Mouse (Mus musculus) hindbrain, embryonic 12.5 days (tissue): ENCODE results near the gene Snx20. TPM values are rescaled to one million over a fixed set of nuclear protein-coding genes. Genes with fewer than 3 reads are reported as not detected.

Source experiments
- ATAC-seq: fragments of 200-750 bp; cut with Nextera tagmentation; 2 replicates; pipeline ENCODE4 v1.8.0; 2017; ENCODE audit warnings: moderate TSS enrichment; ENCODE audit not compliant: low FRiP score
- H3K27ac ChIP-seq: fragments of 300-500 bp; sonication (generic); 2 replicates; pipeline ENCODE4 v1.5.1; 2016; ENCODE audit warnings: mild to moderate bottlenecking
- H3K27me3 ChIP-seq: fragments of 300-500 bp; sonication (generic); 2 replicates; pipeline ENCODE4 v1.6.1; 2016; ENCODE audit warnings: mild to moderate bottlenecking
- H3K36me3 ChIP-seq: fragments of 300-500 bp; sonication (generic); 2 replicates; pipeline ENCODE4 v1.6.1; 2016; ENCODE audit warnings: mild to moderate bottlenecking
- H3K4me1 ChIP-seq: fragments of 300-500 bp; sonication (generic); 2 replicates; pipeline ENCODE4 v1.6.1; 2016
- H3K4me2 ChIP-seq: fragments of 300-500 bp; sonication (generic); replicated peaks from 2 replicates; pipeline ENCODE4 v1.6.1; 2016; ENCODE audit warnings: mild to moderate bottlenecking
- H3K4me3 ChIP-seq: fragments of 300-500 bp; sonication (generic); 2 replicates; pipeline ENCODE4 v1.5.1; 2016; ENCODE audit warnings: mild to moderate bottlenecking
- H3K9ac ChIP-seq: fragments of 300-500 bp; sonication (generic); 2 replicates; pipeline ENCODE4 v1.6.1; 2016; ENCODE audit warnings: mild to moderate bottlenecking, moderate library complexity
- H3K9me3 ChIP-seq: fragments of 300-500 bp; sonication (generic); replicated peaks from 2 replicates; pipeline ENCODE4 v1.6.1; 2016; ENCODE audit warnings: mild to moderate bottlenecking
- WGBS: fragments of 180-500 bp; shearing (Covaris S2); methylation state at CpG from one replicate; pipeline ENCODE4 v1.1.7; 2016; 5-methylcytosine and 5-hydroxymethylcytosine counted together
- polyA plus RNA-seq: library from polyadenylated mRNA; unstranded; fragments of >200 nt; fragmentation: Nextera tagmentation; extraction: Ambion mirVana; gene quantifications from 2 replicates; pipeline ENCODE4 v1.2.1, GENCODE M21; 2016

The Snx20 gene
- polyA plus RNA-seq, 1 experiment from 2014 or later: 1.5 TPM

DNA sequence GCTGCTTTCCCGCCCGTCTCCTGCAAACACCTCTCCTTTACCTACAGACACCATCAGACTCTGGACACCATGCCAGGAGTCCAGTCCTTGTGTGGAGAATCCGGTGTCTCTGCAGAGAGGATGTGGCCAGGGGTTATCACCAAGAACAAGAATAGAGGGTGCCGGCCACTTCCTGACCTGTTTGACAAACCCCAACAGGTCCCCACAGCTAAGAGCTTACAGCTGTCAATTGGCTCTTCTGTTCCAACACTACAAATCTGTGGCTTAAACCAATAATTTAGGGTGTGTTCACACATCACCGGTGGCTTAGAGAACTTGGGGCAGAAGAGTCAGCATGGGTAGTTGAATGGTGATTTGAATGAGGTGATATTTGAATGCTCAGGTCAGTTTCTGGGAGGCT lies 17.3 kb downstream of the Snx20 start:
- no peaks in the 10 kb centered on the region for H3K36me3 ChIP-seq
- H3K27me3 ChIP-seq: peaks cover 8% of the 10 kb centered on the region; the same call in 1 of the 2 replicates
- H3K4me2 ChIP-seq: no peak overlapping the region
- H3K4me1 ChIP-seq: no peaks in the 10 kb centered on the region
- no peak overlapping the region for H3K27ac ChIP-seq
- ATAC-seq: no peak
- H3K9me3 ChIP-seq: no peaks in the 10 kb centered on the region
- no peak overlapping the region for H3K4me3 ChIP-seq
- 84% methylated on average over 5 of the region's 5 CpGs for WGBS
- no peak overlapping the region for H3K9ac ChIP-seq

DNA sequence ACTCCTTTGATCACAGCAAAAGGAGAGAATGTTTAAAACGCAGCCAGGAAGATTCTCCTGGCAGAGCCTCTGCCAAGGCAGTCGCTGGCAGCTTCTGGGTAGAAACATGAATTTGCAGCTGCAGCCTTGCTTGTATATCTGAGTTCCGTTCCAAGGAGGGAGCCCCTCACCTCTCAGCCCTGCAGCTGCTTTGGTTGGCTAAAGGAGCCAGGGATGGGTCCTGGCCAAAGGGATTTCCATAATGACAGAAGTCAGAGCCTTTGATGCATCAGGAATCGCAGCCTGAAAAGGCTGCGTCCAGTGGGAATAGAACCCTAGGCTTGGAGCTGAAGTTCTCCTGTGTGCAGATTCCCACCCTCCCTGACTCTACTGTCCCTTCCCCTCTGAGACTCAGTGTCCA lies 20.9 kb downstream of the Snx20 start:
- Histone ChIP-seq H3K4me1 (no peaks in the 10 kb centered on the region), H3K4me3 (no peak overlapping the region), H3K9ac (no peak overlapping the region), H3K9me3 (no peaks in the 10 kb centered on the region), H3K4me2 (no peak overlapping the region), H3K36me3 (no peaks in the 10 kb centered on the region), H3K27ac (no peak overlapping the region), H3K27me3 (no peaks in the 10 kb centered on the region)
- 74% methylated on average over 5 of the region's 5 CpGs for WGBS
- ATAC-seq: no peak

DNA sequence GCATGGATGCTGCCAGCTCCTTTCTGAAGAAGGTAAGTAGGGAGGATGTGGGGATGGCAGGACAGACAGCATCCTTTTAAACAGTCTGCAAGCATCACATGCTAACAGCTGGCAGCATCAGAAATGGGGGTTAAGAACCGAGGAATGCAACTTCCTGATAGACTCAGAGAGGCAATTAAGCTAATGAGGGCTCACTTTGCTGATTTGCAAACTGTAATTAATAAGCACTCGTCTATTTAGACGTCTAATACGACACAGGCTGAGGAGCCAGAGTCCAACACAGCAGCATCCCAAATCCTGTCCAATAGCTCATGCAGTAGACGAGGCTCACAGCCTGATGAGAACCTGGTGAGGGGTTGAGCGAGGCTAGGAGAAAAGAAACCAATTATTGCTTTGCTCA lies 25.7 kb downstream of the Snx20 start:
- Histone ChIP-seq H3K36me3 (no peaks in the 10 kb centered on the region), H3K9me3 (no peaks in the 10 kb centered on the region), H3K27me3 (no peaks in the 10 kb centered on the region), H3K9ac (no peak overlapping the region), H3K4me3 (no peak overlapping the region), H3K4me2 (no peak overlapping the region), H3K4me1 (peaks cover 6% of the 10 kb centered on the region), H3K27ac (no peak overlapping the region)
- WGBS: 67% methylated on average over 6 of the region's 6 CpGs
- no peak for ATAC-seq

DNA sequence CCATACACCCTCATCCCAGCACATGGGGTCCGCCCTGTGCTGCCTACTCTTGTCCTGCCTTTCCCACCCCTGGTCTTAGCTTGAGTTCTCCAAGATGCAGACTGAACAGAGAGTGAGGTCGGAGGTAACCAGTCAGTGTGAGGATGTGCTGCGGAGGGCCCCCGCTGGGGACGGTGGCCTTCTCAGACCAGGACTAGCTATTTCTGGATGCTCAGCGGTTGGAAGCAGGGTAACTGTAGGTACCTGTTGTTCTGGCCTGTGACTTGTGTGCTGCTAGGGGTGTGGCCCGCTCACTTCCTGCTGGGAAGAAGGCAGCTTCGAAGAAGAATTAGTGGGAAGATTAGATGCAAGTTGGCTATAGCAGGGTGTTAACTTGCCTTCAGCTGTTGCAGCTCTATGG lies 26.9 kb downstream of the Snx20 start:
- H3K4me1 ChIP-seq: peaks cover 17% of the 10 kb centered on the region
- ATAC-seq: no peak
- no peaks in the 10 kb centered on the region for H3K9me3 ChIP-seq
- H3K36me3 ChIP-seq: no peaks in the 10 kb centered on the region
- WGBS: 80% methylated on average over 8 of the region's 8 CpGs
- H3K4me2 ChIP-seq: no peak overlapping the region
- H3K27me3 ChIP-seq: no peaks in the 10 kb centered on the region
- H3K4me3 ChIP-seq: no peak overlapping the region
- H3K9ac ChIP-seq: no peak overlapping the region
- no peak overlapping the region for H3K27ac ChIP-seq

DNA sequence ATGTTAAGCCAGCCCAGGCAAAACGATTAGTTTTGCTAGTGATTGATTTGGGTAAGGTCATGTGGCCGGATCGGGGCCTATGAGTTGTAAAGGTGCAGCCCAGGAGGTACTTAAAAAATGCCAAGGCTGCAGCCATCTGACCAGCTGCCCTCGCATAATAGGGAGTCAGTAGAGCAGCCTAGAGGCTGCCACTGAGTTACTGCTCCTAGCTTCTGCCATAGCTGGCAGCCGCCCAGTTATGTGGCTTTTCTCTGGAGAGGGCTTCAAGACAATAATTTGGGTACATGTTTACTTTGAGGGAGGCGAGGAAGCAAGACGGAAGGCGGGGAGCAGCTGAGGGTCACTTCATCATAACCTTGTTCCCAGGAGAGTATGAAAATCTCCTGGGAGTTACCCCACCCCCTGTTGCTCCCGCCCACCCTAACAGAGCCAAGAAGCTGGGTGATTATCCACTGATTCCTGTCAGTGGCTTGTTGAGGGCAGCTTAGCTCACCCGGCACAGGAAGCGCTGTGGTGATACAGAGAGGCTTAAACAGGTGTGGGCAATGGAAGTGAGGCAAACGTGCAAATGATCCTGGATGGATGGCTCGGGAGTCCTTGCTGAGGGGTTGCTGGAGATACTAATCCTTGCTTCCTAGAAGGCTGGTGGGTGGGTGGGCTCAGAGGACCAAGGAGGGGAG lies 30.4 kb downstream of the Snx20 start:
- ATAC-seq: no peak
- Histone ChIP-seq H3K4me3 (no peak overlapping the region), H3K27me3 (no peaks in the 10 kb centered on the region), H3K36me3 (no peaks in the 10 kb centered on the region), H3K4me1 (peaks cover 28% of the 10 kb centered on the region), H3K4me2 (no peak overlapping the region), H3K9me3 (0 out of 2 replicates have a peak, but pooled peaks cover 9% of the 10 kb centered on the region), H3K27ac (no peak overlapping the region), H3K9ac (no peak overlapping the region)
- 56% methylated on average over 13 of the region's 13 CpGs for WGBS

DNA sequence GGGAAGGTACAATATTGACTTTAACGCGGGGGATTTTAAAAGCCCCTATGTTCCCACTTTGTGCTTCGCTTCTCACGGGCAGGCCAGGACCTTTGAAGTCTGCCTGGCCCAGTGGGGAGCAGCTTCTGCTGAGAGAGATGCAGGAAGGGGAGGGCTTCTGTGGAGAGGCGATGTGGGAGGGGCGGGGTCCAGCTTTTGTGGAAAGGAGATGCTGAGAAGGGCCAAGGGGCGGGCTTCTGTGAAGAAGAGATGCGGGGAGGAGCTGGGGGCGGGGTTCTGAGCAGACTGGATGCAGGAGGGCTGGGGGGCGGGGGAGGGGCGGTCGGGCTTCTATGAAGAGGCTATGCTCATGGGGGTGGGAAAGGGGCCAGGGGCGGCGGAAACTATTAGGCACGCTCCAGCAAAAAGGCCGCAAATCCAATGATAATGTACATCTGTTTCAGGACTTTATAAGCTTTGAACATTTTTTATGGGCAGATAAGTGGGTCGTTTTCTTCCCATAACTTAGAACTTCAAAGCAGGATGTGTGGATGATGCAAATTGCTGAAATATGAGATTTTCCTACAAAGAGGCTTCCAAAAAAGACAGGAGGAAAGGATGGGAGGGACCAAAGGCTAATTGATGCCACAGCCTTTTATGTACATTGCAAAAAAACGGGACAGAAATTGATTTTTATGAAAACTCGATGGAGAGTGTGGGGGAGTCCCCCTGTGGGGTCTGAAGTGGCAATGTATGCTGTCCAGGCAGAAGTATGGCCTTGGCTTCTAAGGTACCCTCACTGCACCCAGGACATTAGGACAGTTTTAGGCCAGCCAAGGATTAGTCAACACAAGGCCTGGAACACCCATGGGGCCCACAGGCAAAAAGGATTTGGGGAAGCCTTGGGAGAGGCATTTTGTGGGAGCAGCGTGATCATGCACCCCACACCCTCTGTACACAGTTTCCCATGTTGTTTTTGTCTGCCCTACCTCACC lies 31.6 kb downstream of the Snx20 start:
- Histone ChIP-seq H3K36me3 (no peaks in the 10 kb centered on the region), H3K4me3 (peak overlapping the region; percentile 30), H3K9ac (peak overlapping the region; percentile 50), H3K4me2 (peak overlapping the region; percentile 59), H3K27me3 (no peaks in the 10 kb centered on the region), H3K4me1 (peaks cover 28% of the 10 kb centered on the region), H3K27ac (peak overlapping the region; percentile 68; the same call in 1 of the 2 replicates), H3K9me3 (0 out of 2 replicates have a peak, but pooled peaks cover 9% of the 10 kb centered on the region)
- peak; percentile 91 for ATAC-seq
- WGBS: 4% methylated on average over 20 of the region's 20 CpGs

DNA sequence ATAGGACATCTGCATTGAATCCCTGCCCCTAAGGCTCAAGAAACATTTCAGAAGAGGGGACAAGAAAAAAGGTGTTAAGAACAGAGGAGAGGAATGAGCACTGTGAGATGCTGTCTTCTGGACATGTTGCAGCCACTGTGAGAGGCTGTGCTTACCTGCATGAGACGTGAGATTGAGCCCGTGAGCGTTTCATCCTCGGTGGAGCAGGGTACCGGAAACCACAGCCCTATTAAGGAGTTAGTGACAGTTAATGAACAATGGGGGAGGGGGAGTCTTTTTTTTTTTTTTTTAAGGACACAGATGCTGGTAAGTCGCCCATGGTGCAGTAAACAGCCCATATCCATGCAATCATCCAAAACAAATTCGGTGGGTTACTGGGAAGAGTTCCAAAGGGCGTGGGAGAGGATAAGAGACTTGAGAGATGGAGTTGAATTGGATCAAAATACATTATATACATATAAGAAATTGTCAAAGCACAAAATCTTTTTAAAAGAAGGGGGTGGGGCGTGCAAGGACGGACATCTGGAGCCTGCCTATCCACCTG lies 32.4 kb downstream of the Snx20 start:
- H3K4me1 ChIP-seq: peaks cover 32% of the 10 kb centered on the region
- no peaks in the 10 kb centered on the region for H3K36me3 ChIP-seq
- peak overlapping the region; percentile 68; the same call in 1 of the 2 replicates for H3K27ac ChIP-seq
- peak overlapping the region; percentile 30 for H3K4me3 ChIP-seq
- H3K9ac ChIP-seq: peak overlapping the region; percentile 50
- WGBS: 4% methylated on average over 10 of the region's 10 CpGs
- H3K4me2 ChIP-seq: peak overlapping the region; percentile 59
- no peaks in the 10 kb centered on the region for H3K27me3 ChIP-seq
- ATAC-seq: peak; percentile 35
- H3K9me3 ChIP-seq: 0 out of 2 replicates have a peak, but pooled peaks cover 9% of the 10 kb centered on the region

DNA sequence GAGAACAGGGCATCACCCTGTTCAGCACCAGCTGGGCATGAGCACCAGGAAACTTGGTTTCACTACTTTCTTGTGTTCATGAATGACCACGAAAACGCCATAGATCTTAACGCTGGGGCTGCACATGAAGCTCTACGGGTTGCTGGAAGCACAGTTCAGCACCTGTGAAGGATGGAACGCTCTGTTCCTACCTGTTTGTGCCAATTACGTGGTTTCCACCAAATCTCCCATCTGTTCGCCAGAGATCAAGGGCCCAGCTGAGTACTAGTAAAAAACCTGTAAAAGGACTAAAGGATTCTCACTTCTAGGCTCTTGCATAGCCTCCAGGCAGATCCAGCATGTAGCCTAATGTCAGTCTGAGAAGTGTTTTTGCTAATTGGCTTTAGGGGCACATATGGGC lies 36.4 kb downstream of the Snx20 start:
- ATAC-seq: no peak
- peaks cover 23% of the 10 kb centered on the region for H3K4me1 ChIP-seq
- no peaks in the 10 kb centered on the region; the same call in 1 of the 2 replicates for H3K27me3 ChIP-seq
- WGBS: 87% methylated on average over 7 of the region's 7 CpGs
- H3K9me3 ChIP-seq: 0 out of 2 replicates have a peak, but pooled peaks cover 9% of the 10 kb centered on the region
- H3K36me3 ChIP-seq: no peaks in the 10 kb centered on the region
- no peak overlapping the region for H3K4me3 ChIP-seq
- no peak overlapping the region for H3K4me2 ChIP-seq
- no peak overlapping the region for H3K27ac ChIP-seq
- H3K9ac ChIP-seq: no peak overlapping the region

DNA sequence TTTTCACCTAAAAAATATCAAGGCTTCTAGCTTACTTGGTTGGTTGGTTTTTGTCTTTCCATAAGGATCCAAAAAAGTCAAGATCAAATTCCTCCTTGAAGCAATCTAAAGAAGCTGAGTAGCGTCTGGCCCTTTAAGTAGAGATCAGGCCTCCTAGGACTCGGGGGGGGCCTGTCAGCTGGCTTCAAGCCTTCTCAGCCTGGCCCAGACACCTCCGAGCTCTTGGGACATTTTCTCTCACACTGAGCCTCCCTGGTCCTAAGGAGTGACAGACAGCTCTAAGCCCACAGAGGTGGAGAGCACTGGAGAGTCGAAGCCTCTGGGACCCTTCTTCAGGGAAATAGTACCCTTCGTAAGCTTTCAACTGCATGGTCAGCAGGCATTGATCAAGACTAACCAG lies 37.4 kb downstream of the Snx20 start:
- Histone ChIP-seq H3K27ac (no peak overlapping the region), H3K36me3 (no peaks in the 10 kb centered on the region), H3K4me3 (no peak overlapping the region), H3K27me3 (no peaks in the 10 kb centered on the region; the same call in 1 of the 2 replicates), H3K9ac (no peak overlapping the region), H3K4me2 (no peak overlapping the region), H3K4me1 (peaks cover 15% of the 10 kb centered on the region), H3K9me3 (0 out of 2 replicates have a peak, but pooled peaks cover 9% of the 10 kb centered on the region)
- 71% methylated on average over 5 of the region's 5 CpGs for WGBS
- no peak for ATAC-seq

DNA sequence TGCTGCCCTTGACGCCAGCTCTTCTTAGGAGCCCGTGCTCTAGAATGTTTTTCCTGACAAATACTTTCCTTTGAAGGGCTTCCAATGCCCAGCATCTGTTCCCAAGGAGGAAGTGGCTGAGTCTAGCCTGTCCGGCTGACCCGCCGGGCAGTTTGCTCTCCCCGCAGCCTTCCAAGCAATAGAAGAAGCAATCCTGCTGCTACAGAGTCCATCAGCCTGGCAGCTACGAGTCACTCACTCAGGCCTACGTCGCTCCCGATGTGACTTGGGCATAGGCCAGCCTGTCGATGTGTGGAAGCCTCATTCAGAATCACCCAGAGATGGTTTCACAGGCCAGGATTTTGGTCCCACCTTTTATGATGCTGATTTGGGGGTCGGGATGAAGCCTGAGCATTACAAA lies 39.9 kb downstream of the Snx20 start:
- no peak overlapping the region for H3K27ac ChIP-seq
- H3K4me2 ChIP-seq: no peak overlapping the region
- no peak for ATAC-seq
- no peak overlapping the region for H3K4me3 ChIP-seq
- H3K36me3 ChIP-seq: peaks cover 18% of the 10 kb centered on the region; the same call in 1 of the 2 replicates
- peaks cover 8% of the 10 kb centered on the region; the same call in 1 of the 2 replicates for H3K4me1 ChIP-seq
- 82% methylated on average over 12 of the region's 12 CpGs for WGBS
- H3K27me3 ChIP-seq: no peaks in the 10 kb centered on the region; the same call in 1 of the 2 replicates
- 0 out of 2 replicates have a peak, but pooled peaks cover 3% of the 10 kb centered on the region for H3K9me3 ChIP-seq
- H3K9ac ChIP-seq: no peak overlapping the region

DNA sequence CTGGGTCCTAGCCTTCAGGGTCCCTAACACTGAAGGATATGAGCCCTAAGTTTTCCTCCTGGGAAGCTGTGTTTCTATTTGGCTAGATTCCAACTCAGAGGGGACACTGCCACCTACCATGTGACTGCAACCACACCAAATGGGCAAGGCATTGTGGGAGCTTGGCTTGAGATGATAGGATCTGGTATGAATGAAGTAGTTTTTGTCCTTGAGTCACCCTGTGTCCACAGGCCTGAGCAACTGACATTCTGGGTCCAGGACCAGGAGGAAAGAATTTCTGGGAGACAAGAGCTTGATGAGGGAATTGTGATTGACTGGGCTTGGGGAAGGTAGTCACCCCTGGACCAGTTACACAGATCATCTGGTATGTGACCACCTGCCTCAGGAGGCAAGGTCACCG lies 42.0 kb downstream of the Snx20 start:
- H3K27me3 ChIP-seq: no peaks in the 10 kb centered on the region; the same call in 1 of the 2 replicates
- no peak for ATAC-seq
- no peak overlapping the region for H3K4me2 ChIP-seq
- H3K9me3 ChIP-seq: no peaks in the 10 kb centered on the region
- H3K9ac ChIP-seq: no peak overlapping the region
- WGBS: 97% methylated on average over 1 of the region's 1 CpGs
- peaks cover 34% of the 10 kb centered on the region for H3K36me3 ChIP-seq
- H3K4me3 ChIP-seq: no peak overlapping the region
- H3K27ac ChIP-seq: no peak overlapping the region
- peaks cover 8% of the 10 kb centered on the region; the same call in 1 of the 2 replicates for H3K4me1 ChIP-seq

DNA sequence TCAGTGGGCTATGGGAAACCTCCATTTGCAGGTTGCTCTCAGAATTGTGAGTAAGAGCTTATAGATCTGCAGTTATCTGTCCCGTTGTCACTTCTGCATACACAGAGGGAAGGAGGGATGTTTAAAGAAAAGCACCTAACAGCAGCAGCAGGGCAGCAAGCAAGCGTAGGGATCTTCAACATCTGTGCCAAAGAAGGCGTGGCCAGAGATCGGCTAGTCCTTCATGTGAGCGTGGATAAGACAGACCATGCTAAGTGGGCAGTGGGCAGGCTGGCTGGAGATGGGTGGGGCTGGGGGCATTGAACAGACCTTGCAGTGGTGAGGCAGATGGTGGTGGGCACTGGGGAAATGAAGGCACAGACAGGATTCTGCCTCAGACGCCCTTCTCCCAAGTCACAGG lies 45.7 kb downstream of the Snx20 start:
- no peak overlapping the region for H3K4me2 ChIP-seq
- no peaks in the 10 kb centered on the region for H3K9me3 ChIP-seq
- H3K4me3 ChIP-seq: no peak overlapping the region
- no peaks in the 10 kb centered on the region for H3K27me3 ChIP-seq
- no peak for ATAC-seq
- WGBS: 81% methylated on average over 6 of the region's 6 CpGs
- no peak overlapping the region for H3K27ac ChIP-seq
- H3K4me1 ChIP-seq: peaks cover 3% of the 10 kb centered on the region
- no peak overlapping the region for H3K9ac ChIP-seq
- peaks cover 60% of the 10 kb centered on the region for H3K36me3 ChIP-seq
